Mouse (Mus musculus): ENCODE measurements around the gene Nde1.
A peak's percentile ranks its signal among the peaks of the same experiment; 100 is the strongest.

DNA sequence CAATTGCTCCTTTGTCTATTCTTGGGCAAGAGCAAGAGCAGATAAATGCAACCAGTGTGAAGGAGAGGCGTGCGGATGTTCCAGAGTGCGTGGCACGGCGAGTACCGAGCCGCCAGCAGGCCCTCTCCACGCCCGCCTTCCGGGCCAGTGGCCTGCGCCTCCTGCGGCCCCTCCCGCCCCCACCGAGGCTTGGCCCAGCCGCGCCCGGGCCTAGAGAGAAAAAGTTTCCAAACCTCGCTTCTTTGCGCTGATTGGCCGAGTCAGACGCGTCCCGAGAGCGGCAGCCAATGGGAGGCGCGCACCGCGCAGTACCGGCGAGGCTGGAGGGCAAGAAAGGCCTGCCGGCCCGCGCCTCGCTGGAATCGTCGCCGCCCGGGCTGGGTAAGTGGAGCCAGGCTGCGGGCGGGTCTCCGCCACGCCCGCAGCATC, at the start of gene Nde1, which contains the start of gene Marf1:
- TF ChIP-seq CTCF (IDR thresholded peaks at IDR 0.05; ENCODE audit: extremely low read depth, insufficient read depth, insufficient read length, insufficient replicate concordance) (0 out of 2 replicates have a peak, but pooled peaks have one; percentile 6), POLR2A (IDR thresholded peaks at IDR 0.05; ENCODE audit: low read depth, low read length) (peak; percentile 91)

All from spleen, adult 2 months (tissue).